Comparison of ENCODE assay signal across 8 mouse cellular contexts in the genomic region with DNA sequence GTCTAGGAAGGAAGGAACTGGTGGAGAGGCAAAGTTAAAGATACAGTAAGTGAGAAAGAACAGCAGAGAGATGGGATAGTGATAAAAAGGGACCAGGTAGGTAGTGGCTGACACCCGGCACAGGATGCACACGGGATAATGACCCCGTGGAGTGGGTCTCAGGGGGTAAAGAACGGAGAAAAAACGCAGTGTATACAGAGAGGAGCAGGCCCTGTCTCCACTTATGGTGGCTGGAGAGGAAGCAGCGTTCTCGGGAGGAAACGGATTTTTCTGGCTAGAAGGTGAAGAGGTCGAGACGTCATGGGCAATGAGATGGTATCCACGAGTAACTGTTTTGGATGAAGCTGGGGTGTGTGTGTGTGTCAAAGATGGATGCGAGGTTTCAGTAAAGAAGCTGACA. TPM values are rescaled to one million over a fixed set of nuclear protein-coding genes. Genes with fewer than 3 reads are reported as not detected.
A peak's percentile ranks its signal among the peaks of the same experiment; 100 is the strongest.
DNase-seq lines count a peak whose midpoint lies in the region; ATAC-seq and TF ChIP-seq lines count a peak whose summit lies in the region.

No protein-coding gene starts in this region.

- no peak for TF ChIP-seq CTCF in G1E (IDR thresholded peaks at IDR 0.05; ENCODE audit: low read depth, low read length)

- intact Hi-C loops in left cerebral cortex, postnatal 25 days (cut with DNase I) = loop anchor here (5.0 kb wide), 1 partner anchor 104 kb away; no protein-coding TSS in a partner anchor

- H3K4me2 ChIP-seq in hindbrain, embryonic 13.5 days = peak overlapping the region; percentile 38

- DNase-seq in heart, adult 11 months = peak; percentile 87
- no peak for DNase-seq in heart, adult 9 months (ENCODE audit: low spot score in 2 of 2)
- DNase-seq in G1E (ENCODE audit: low spot score) = no peak
- no peak for DNase-seq in left cerebral cortex, postnatal 25 days (ENCODE audit: low spot score in 2 of 2)
- no peak for DNase-seq in gastrocnemius, postnatal 4 days (ENCODE audit: low spot score in 2 of 2)
- DNase-seq in ovary, adult 18-20 months (ENCODE audit: low spot score) = no peak

- no peak overlapping the region for H3K27ac ChIP-seq in hindbrain, embryonic 13.5 days

- peaks cover 4% of the 10 kb centered on the region; the same call in 1 of the 2 replicates for H3K27me3 ChIP-seq in G1E (ENCODE audit: insufficient read depth, low read length)
- H3K27me3 ChIP-seq in hindbrain, embryonic 13.5 days = no peaks in the 10 kb centered on the region

- H3K4me1 ChIP-seq in G1E (ENCODE audit: insufficient read depth, low read depth, low read length) = peaks cover 59% of the 10 kb centered on the region
- H3K4me1 ChIP-seq in hindbrain, embryonic 13.5 days (replicated peaks) = peaks cover 14% of the 10 kb centered on the region; the same call in 1 of the 2 replicates

- no peaks in the 10 kb centered on the region for H3K9me3 ChIP-seq in G1E (replicated peaks)
- no peaks in the 10 kb centered on the region for H3K9me3 ChIP-seq in hindbrain, embryonic 13.5 days

- H3K9ac ChIP-seq in hindbrain, embryonic 13.5 days = no peak overlapping the region

- H3K36me3 ChIP-seq in G1E (replicated peaks) = no peaks in the 10 kb centered on the region
- no peaks in the 10 kb centered on the region for H3K36me3 ChIP-seq in hindbrain, embryonic 13.5 days

- peak overlapping the region; percentile 10; the same call in 1 of the 2 replicates for H3K4me3 ChIP-seq in G1E (ENCODE audit: low read depth, low read length)
- H3K4me3 ChIP-seq in hindbrain, embryonic 13.5 days = no peak overlapping the region

- ATAC-seq in G1E (ENCODE audit: extremely low read depth, insufficient number of reproducible peaks, low FRiP score, poor library complexity, severe bottlenecking) = no peak
- ATAC-seq in hindbrain, embryonic 13.5 days (ENCODE audit: low FRiP score) = no peak
- 0 out of 2 replicates have a peak, but pooled peaks have one; percentile 6 for ATAC-seq in megakaryocyte, adult 5-6 weeks (ENCODE audit: poor library complexity, severe bottlenecking)

- WGBS in hindbrain, embryonic 13.5 days = 31% methylated on average over 12 of the region's 12 CpGs

RNA-seq across cellular contexts. Expression of a gene that starts 55.4 kb away (rescaled TPM):
- 80.7 and 87.7 TPM in 2 replicates for total RNA-seq in G1E (2014; fragmentation: Nextera tagmentation)
- total RNA-seq in G1E (2017) = 64.7 and 77.9 TPM in 2 replicates
- 10.4 and 11.2 TPM in 2 replicates for polyA plus RNA-seq in G1E (2012)
- 32.8 and 32.9 TPM in 2 replicates for polyA plus RNA-seq in hindbrain, embryonic 13.5 days (2015; fragmentation: Nextera tagmentation; extraction: Ambion mirVana)
- total RNA-seq in megakaryocyte, adult 5-6 weeks (2015) = 82.9 and 92.0 TPM in 2 replicates
- total RNA-seq in megakaryocyte, adult 5-6 weeks (2017) = 81.7 and 82.2 TPM in 2 replicates
- total RNA-seq in left cerebral cortex, postnatal 25 days (2021) = 10 to 100 TPM; 42.9 to 45.0 TPM
- total RNA-seq in gastrocnemius, postnatal 4 days (2021) = 10 to 100 TPM; 39.8 to 43.9 TPM
